Comparison of ENCODE assay signal across 13 mouse cellular contexts in genomic region chr19:4994043-4994442, GRCm38 (mm10). TPM values are rescaled to one million over a fixed set of nuclear protein-coding genes. Genes with fewer than 3 reads are reported as not detected.
DNase-seq lines count a peak whose midpoint lies in the region; ATAC-seq lines count a peak whose summit lies in the region.
"Had no signal": no experiment of that assay in that cellular context is flagged by ENCODE, and none has a peak within 500 bp of the region (broad histone marks: within the 10 kb centered on the region; RNA-seq: fewer than 3 reads in every experiment).

No protein-coding gene starts in this region.

- ATAC-seq in forebrain, embryonic 13.5 days = no peak
- no peak for ATAC-seq in forebrain, embryonic 12.5 days (ENCODE audit: low FRiP score)
- no peak for ATAC-seq in liver, embryonic 11.5 days (replicated peaks; ENCODE audit: low FRiP score)
- ATAC-seq: Patski had no signal

- 50% methylated on average over 5 of the region's 5 CpGs for WGBS in forebrain, embryonic 13.5 days
- WGBS in forebrain, embryonic 12.5 days = 64% methylated on average over 5 of the region's 5 CpGs
- 52% methylated on average over 5 of the region's 5 CpGs for WGBS in liver, embryonic 11.5 days

- H3K9me3 ChIP-seq in forebrain, embryonic 13.5 days (replicated peaks) = no peaks in the 10 kb centered on the region
- no peaks in the 10 kb centered on the region for H3K9me3 ChIP-seq in forebrain, embryonic 12.5 days
- H3K9me3 ChIP-seq in liver, embryonic 11.5 days (ENCODE audit: control insufficient read depth, low read length) = no peaks in the 10 kb centered on the region
- H3K9me3 ChIP-seq: embryonic facial prominence, embryonic 15.5 days; midbrain, embryonic 12.5 days had no signal

- no peaks in the 10 kb centered on the region for H3K36me3 ChIP-seq in forebrain, embryonic 13.5 days (ENCODE audit: poor library complexity, severe bottlenecking)
- no peaks in the 10 kb centered on the region for H3K36me3 ChIP-seq in forebrain, embryonic 12.5 days (replicated peaks)
- H3K36me3 ChIP-seq in liver, embryonic 11.5 days (ENCODE audit: control insufficient read depth, insufficient read depth, low read length) = no peaks in the 10 kb centered on the region
- H3K36me3 ChIP-seq: embryonic facial prominence, embryonic 15.5 days; midbrain, embryonic 12.5 days had no signal

- H3K27ac ChIP-seq in forebrain, embryonic 13.5 days = peak overlapping the region; percentile 40; the same call in 1 of the 2 replicates
- no peak overlapping the region for H3K27ac ChIP-seq in forebrain, embryonic 12.5 days
- no peak overlapping the region for H3K27ac ChIP-seq in liver, embryonic 11.5 days (ENCODE audit: low read depth, low read length)
- H3K27ac ChIP-seq: embryonic facial prominence, embryonic 15.5 days; kidney, postnatal 0 days; liver, embryonic 14.5 days; midbrain, embryonic 12.5 days had no signal

- H3K9ac ChIP-seq in forebrain, embryonic 13.5 days = no peak overlapping the region
- no peak overlapping the region for H3K9ac ChIP-seq in forebrain, embryonic 12.5 days
- H3K9ac ChIP-seq in liver, embryonic 11.5 days (ENCODE audit: low read depth, low read length) = no peak overlapping the region
- H3K9ac ChIP-seq: embryonic facial prominence, embryonic 15.5 days; liver, embryonic 14.5 days; midbrain, embryonic 12.5 days had no signal

- DNase-seq in thymus, postnatal 4 days = peak; percentile 25
- no peak for DNase-seq in thymus, adult 18-20 months
- peak; percentile 69 to 93 for DNase-seq in left cerebral cortex, adult 8-10 months (ENCODE audit: low spot score in 2 of 2)
- no peak for DNase-seq in natural killer cell, adult 2 months (ENCODE audit: low spot score in 2 of 2)
- DNase-seq in cerebellum, adult 9-10 months = no peak
- no peak for DNase-seq in liver, embryonic 11.5 days (ENCODE audit: low spot score)

- H3K4me2 ChIP-seq in forebrain, embryonic 13.5 days = no peak overlapping the region
- no peak overlapping the region for H3K4me2 ChIP-seq in forebrain, embryonic 12.5 days
- no peak overlapping the region for H3K4me2 ChIP-seq in liver, embryonic 11.5 days
- H3K4me2 ChIP-seq: embryonic facial prominence, embryonic 15.5 days; midbrain, embryonic 12.5 days had no signal

- no peak overlapping the region for H3K4me3 ChIP-seq in forebrain, embryonic 13.5 days
- H3K4me3 ChIP-seq in forebrain, embryonic 12.5 days (replicated peaks) = no peak overlapping the region
- H3K4me3 ChIP-seq in liver, embryonic 11.5 days (ENCODE audit: low read depth, low read length) = no peak overlapping the region
- H3K4me3 ChIP-seq: embryonic facial prominence, embryonic 15.5 days; midbrain, embryonic 12.5 days had no signal

- H3K4me1 ChIP-seq in forebrain, embryonic 13.5 days = peaks cover 31% of the 10 kb centered on the region
- peaks cover 15% of the 10 kb centered on the region for H3K4me1 ChIP-seq in forebrain, embryonic 12.5 days
- no peaks in the 10 kb centered on the region for H3K4me1 ChIP-seq in liver, embryonic 11.5 days (replicated peaks; ENCODE audit: control insufficient read depth, insufficient read depth, low read length)

- peaks cover 67% of the 10 kb centered on the region for H3K27me3 ChIP-seq in forebrain, embryonic 13.5 days
- peaks cover 75% of the 10 kb centered on the region for H3K27me3 ChIP-seq in forebrain, embryonic 12.5 days
- peaks cover 48% of the 10 kb centered on the region for H3K27me3 ChIP-seq in liver, embryonic 11.5 days (replicated peaks; ENCODE audit: control insufficient read depth, insufficient read depth, low read length)
- H3K27me3 ChIP-seq: Patski had no signal

RNA-seq across cellular contexts. Expression of gene Npas4, which starts 3.9 kb away (rescaled TPM):
- 0.10 and 0.18 TPM in 2 replicates for polyA plus RNA-seq in forebrain, embryonic 13.5 days (2015; fragmentation: Nextera tagmentation; extraction: Ambion mirVana)
- polyA plus RNA-seq in forebrain, embryonic 12.5 days (2016; fragmentation: Nextera tagmentation; extraction: Ambion mirVana) = 0.09 and 0.14 TPM in 2 replicates
- 10 to 100 TPM in 1 of 4 experiments, 1 to 10 TPM in 3; 6.2 to 16.4 (median 7.4) TPM for total RNA-seq in left cerebral cortex, adult 8-10 months (2022)
- 0.04 TPM in 1 of 2 replicates, not detected in the other for polyA plus RNA-seq in liver, embryonic 11.5 days (2014; fragmentation: Nextera tagmentation; extraction: Ambion mirVana)
- polyA plus RNA-seq: embryonic facial prominence, embryonic 15.5 days; kidney, postnatal 0 days had no signal

RNA-seq across cellular contexts. Expression of gene Slc29a2, which starts 29.6 kb away (rescaled TPM):
- 6.9 and 8.3 TPM in 2 replicates for polyA plus RNA-seq in forebrain, embryonic 13.5 days (2015; fragmentation: Nextera tagmentation; extraction: Ambion mirVana)
- 7.2 and 7.4 TPM in 2 replicates for polyA plus RNA-seq in forebrain, embryonic 12.5 days (2016; fragmentation: Nextera tagmentation; extraction: Ambion mirVana)
- total RNA-seq in left cerebral cortex, adult 8-10 months (2022) = 10 to 100 TPM; 11.6 to 17.6 (median 13.5) TPM
- 6.2 and 6.6 TPM in 2 replicates for polyA plus RNA-seq in liver, embryonic 11.5 days (2014; fragmentation: Nextera tagmentation; extraction: Ambion mirVana)

RNA-seq across cellular contexts. Expression of gene Mrpl11, which starts 32.1 kb away (rescaled TPM):
- polyA plus RNA-seq in forebrain, embryonic 13.5 days (2015; fragmentation: Nextera tagmentation; extraction: Ambion mirVana) = 128 and 135 TPM in 2 replicates
- 130 and 138 TPM in 2 replicates for polyA plus RNA-seq in forebrain, embryonic 12.5 days (2016; fragmentation: Nextera tagmentation; extraction: Ambion mirVana)
- total RNA-seq in left cerebral cortex, adult 8-10 months (2022) = 10 to 100 TPM; 57.1 to 61.5 (median 59.4) TPM
- 138 and 139 TPM in 2 replicates for polyA plus RNA-seq in liver, embryonic 11.5 days (2014; fragmentation: Nextera tagmentation; extraction: Ambion mirVana)

RNA-seq across cellular contexts. Expression of gene B4gat1, which starts 44.6 kb away (rescaled TPM):
- 39.4 and 40.3 TPM in 2 replicates for polyA plus RNA-seq in forebrain, embryonic 13.5 days (2015; fragmentation: Nextera tagmentation; extraction: Ambion mirVana)
- polyA plus RNA-seq in forebrain, embryonic 12.5 days (2016; fragmentation: Nextera tagmentation; extraction: Ambion mirVana) = 37.6 and 37.9 TPM in 2 replicates
- total RNA-seq in left cerebral cortex, adult 8-10 months (2022) = 100 to 1,000 TPM; 129 to 141 (median 138) TPM
- 19.1 and 21.3 TPM in 2 replicates for polyA plus RNA-seq in liver, embryonic 11.5 days (2014; fragmentation: Nextera tagmentation; extraction: Ambion mirVana)

RNA-seq across cellular contexts. Expression of gene AC124502.3, which starts 44.6 kb away (rescaled TPM):
- 3.2 and 3.4 TPM in 2 replicates for polyA plus RNA-seq in forebrain, embryonic 13.5 days (2015; fragmentation: Nextera tagmentation; extraction: Ambion mirVana)
- 2.5 and 3.4 TPM in 2 replicates for polyA plus RNA-seq in forebrain, embryonic 12.5 days (2016; fragmentation: Nextera tagmentation; extraction: Ambion mirVana)
- total RNA-seq in left cerebral cortex, adult 8-10 months (2022) = 1 to 10 TPM; 3.2 to 6.4 (median 4.7) TPM
- 1.1 TPM in 2 replicates for polyA plus RNA-seq in liver, embryonic 11.5 days (2014; fragmentation: Nextera tagmentation; extraction: Ambion mirVana)

Comparison
In these comparisons a context has a peak if more than half of its experiments do, and no peak if none do; other contexts are left out.
1. DNase-seq: peak in thymus, postnatal 4 days (single experiment) and left cerebral cortex, adult 8-10 months (2 of 2); none in thymus, adult 18-20 months (0 of 2), natural killer cell, adult 2 months (0 of 2), cerebellum, adult 9-10 months (single experiment) and liver, embryonic 11.5 days (single experiment).